Mouse (Mus musculus): ENCODE results near the gene Ctnnbl1.

DNA sequence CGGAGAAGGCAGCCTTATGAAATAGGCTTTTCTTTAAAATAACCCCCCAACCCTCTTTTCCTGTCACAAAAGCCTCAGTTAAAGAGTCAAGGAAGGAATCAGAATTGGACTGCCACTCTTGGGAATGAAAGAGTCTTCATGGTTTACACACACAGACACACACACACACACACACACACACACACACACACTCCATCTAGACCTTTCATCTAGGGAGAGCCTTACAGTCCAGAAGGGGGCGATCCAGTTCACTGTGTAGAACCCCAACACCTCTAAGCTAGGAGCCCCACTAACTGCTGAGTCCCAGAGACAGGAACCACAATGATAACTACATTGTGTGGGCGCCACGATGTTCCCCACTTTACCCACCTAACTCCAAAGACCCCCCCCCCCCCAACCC is 176.5 kb downstream of the Ctnnbl1 start:
- TF ChIP-seq POLR2A (IDR thresholded peaks at IDR 0.05; ENCODE audit: low read depth, low read length) (no peak), CTCF (conservative IDR thresholded peaks at IDR 0.05 in 1 of 2, IDR thresholded peaks at IDR 0.05 in 1 of 2; ENCODE audit: low read depth in 2 of 2, low read length in 2 of 2) (no peak)
